Mouse (Mus musculus) lung, postnatal 0 days (tissue): ENCODE data around the gene Ccl6.

ENCODE experiments used
- CTCF ChIP-seq: IDR thresholded peaks from 2 replicates; pipeline ENCODE4 v1.5.1; 2016; ENCODE audit warnings: antibody characterized with exemption, mild to moderate bottlenecking
- EP300 ChIP-seq: IDR thresholded peaks from 2 replicates; pipeline ENCODE4 v1.6.1; 2016; ENCODE audit warnings: antibody characterized with exemption, mild to moderate bottlenecking, control low read depth

GRCm38 (mm10) chr11:83563754-83564153, 29.1 kb downstream of the Ccl6 start:
- TF ChIP-seq CTCF (no peak), EP300 (no peak)
